Mouse (Mus musculus) heart, embryonic 11.5 days (tissue): Measurements from ENCODE around the gene Trpm8. TPM values are rescaled to one million over a fixed set of nuclear protein-coding genes. Genes with fewer than 3 reads are reported as not detected.
A peak's percentile ranks its signal among the peaks of the same experiment; 100 is the strongest.

ENCODE experiments used
- ATAC-seq: fragments of 200-750 bp; cut with Nextera tagmentation; replicated peaks from 2 replicates; pipeline ENCODE4 v1.8.0; 2017; ENCODE audit warnings: moderate library complexity; ENCODE audit not compliant: insufficient number of reproducible peaks, low FRiP score, low TSS enrichment
- H3K27ac ChIP-seq: fragments of 300-500 bp; sonication (generic); 2 replicates; pipeline ENCODE4 v1.5.1; 2014; ENCODE audit warnings: mild to moderate bottlenecking, low read depth, low read length
- H3K27me3 ChIP-seq: fragments of 300-500 bp; sonication (generic); 2 replicates; pipeline ENCODE4 v1.6.1; 2014; ENCODE audit warnings: mild to moderate bottlenecking, low read length, mixed read lengths; ENCODE audit not compliant: control insufficient read depth, insufficient read depth
- H3K36me3 ChIP-seq: fragments of 300-500 bp; sonication (generic); 2 replicates; pipeline ENCODE4 v1.6.1; 2014; ENCODE audit warnings: mild to moderate bottlenecking, low read length, moderate library complexity, mixed read lengths; ENCODE audit not compliant: control insufficient read depth, insufficient read depth
- H3K4me1 ChIP-seq: fragments of 300-500 bp; sonication (generic); 2 replicates; pipeline ENCODE4 v1.6.1; 2014; ENCODE audit warnings: low read length; ENCODE audit not compliant: control insufficient read depth, insufficient read depth
- H3K4me2 ChIP-seq: fragments of 300-500 bp; sonication (generic); 2 replicates; pipeline ENCODE4 v1.6.1; 2014; ENCODE audit warnings: mild to moderate bottlenecking, moderate library complexity
- H3K4me3 ChIP-seq: fragments of 300-500 bp; sonication (generic); 2 replicates; pipeline ENCODE4 v1.5.1; 2014; ENCODE audit warnings: low read depth, low read length
- H3K9ac ChIP-seq: fragments of 300-500 bp; sonication (generic); 2 replicates; pipeline ENCODE4 v1.6.1; 2014; ENCODE audit warnings: mild to moderate bottlenecking, low read depth, low read length, moderate library complexity
- H3K9me3 ChIP-seq: fragments of 300-500 bp; sonication (generic); replicated peaks from 2 replicates; pipeline ENCODE4 v1.6.1; 2016; ENCODE audit warnings: low read length; ENCODE audit not compliant: control insufficient read depth
- WGBS: fragments of 180-500 bp; shearing (Covaris S2); extraction: QIAGEN DNeasy Blood & Tissue Kit; methylation state at CpG from one replicate; pipeline ENCODE4 v1.1.7; 2014; ENCODE audit not compliant: insufficient replicate concordance; 5-methylcytosine and 5-hydroxymethylcytosine counted together
- polyA plus RNA-seq: library from polyadenylated mRNA; unstranded; fragments of >200 nt; fragmentation: Nextera tagmentation; extraction: Ambion mirVana; gene quantifications from 2 replicates; pipeline ENCODE4 v1.2.1, GENCODE M21; 2014

Gene Trpm8
- polyA plus RNA-seq, 1 experiment from 2014 or later = 0.10 TPM

GRCm38 (mm10) chr1:88296171-88296920 is 18.9 kb downstream of the Trpm8 start:
- WGBS = 64% methylated on average over 4 of the region's 4 CpGs
- H3K4me1 ChIP-seq = no peaks in the 10 kb centered on the region

GRCm38 (mm10) chr1:88297480-88298258 is 20.2 kb downstream of the Trpm8 start:
- ATAC-seq = no peak
- Histone ChIP-seq H3K4me2 (no peak overlapping the region), H3K4me1 (no peaks in the 10 kb centered on the region), H3K4me3 (no peak overlapping the region), H3K27me3 (no peaks in the 10 kb centered on the region), H3K9me3 (peaks cover 73% of the 10 kb centered on the region), H3K36me3 (no peaks in the 10 kb centered on the region), H3K9ac (no peak overlapping the region), H3K27ac (no peak overlapping the region)
- WGBS = 60% methylated on average over 7 of the region's 7 CpGs

More at GRCm38 (mm10) chr1:88296171-88296920, 18.9 kb downstream of the Trpm8 start:
- Histone ChIP-seq H3K27ac (no peak overlapping the region), H3K4me2 (no peak overlapping the region), H3K4me3 (no peak overlapping the region), H3K36me3 (no peaks in the 10 kb centered on the region), H3K9me3 (peaks cover 69% of the 10 kb centered on the region), H3K27me3 (no peaks in the 10 kb centered on the region), H3K9ac (no peak overlapping the region)
- ATAC-seq = peak; percentile 4; the same call in 1 of the 2 replicates

GRCm38 (mm10) chr1:88298686-88299528 is 21.4 kb downstream of the Trpm8 start:
- no peak overlapping the region for H3K4me2 ChIP-seq
- H3K27me3 ChIP-seq = no peaks in the 10 kb centered on the region
- ATAC-seq = no peak
- peaks cover 83% of the 10 kb centered on the region for H3K9me3 ChIP-seq
- H3K36me3 ChIP-seq = no peaks in the 10 kb centered on the region
- H3K27ac ChIP-seq = no peak overlapping the region
- H3K9ac ChIP-seq = no peak overlapping the region
- WGBS = 56% methylated on average over 4 of the region's 4 CpGs
- H3K4me3 ChIP-seq = no peak overlapping the region
- no peaks in the 10 kb centered on the region for H3K4me1 ChIP-seq

GRCm38 (mm10) chr1:88299529-88299945 is 22.1 kb downstream of the Trpm8 start:
- no peaks in the 10 kb centered on the region for H3K36me3 ChIP-seq
- 77% methylated on average over 2 of the region's 2 CpGs for WGBS

GRCm38 (mm10) chr1:88300301-88301050 is 23.0 kb downstream of the Trpm8 start:
- Histone ChIP-seq H3K27me3 (no peaks in the 10 kb centered on the region), H3K9ac (no peak overlapping the region), H3K27ac (no peak overlapping the region), H3K4me1 (no peaks in the 10 kb centered on the region), H3K4me3 (no peak overlapping the region), H3K36me3 (no peaks in the 10 kb centered on the region), H3K9me3 (peaks cover 90% of the 10 kb centered on the region), H3K4me2 (no peak overlapping the region)
- ATAC-seq = no peak
- WGBS = 37% methylated on average over 5 of the region's 5 CpGs

More at GRCm38 (mm10) chr1:88299529-88299945, 22.1 kb downstream of the Trpm8 start:
- Histone ChIP-seq H3K4me2 (no peak overlapping the region), H3K4me1 (no peaks in the 10 kb centered on the region), H3K4me3 (no peak overlapping the region), H3K27me3 (no peaks in the 10 kb centered on the region), H3K27ac (no peak overlapping the region), H3K9ac (no peak overlapping the region), H3K9me3 (peaks cover 86% of the 10 kb centered on the region)
- no peak for ATAC-seq

GRCm38 (mm10) chr1:88301121-88302014 is 23.9 kb downstream of the Trpm8 start:
- no peak for ATAC-seq
- Histone ChIP-seq H3K4me1 (no peaks in the 10 kb centered on the region), H3K27ac (no peak overlapping the region), H3K27me3 (no peaks in the 10 kb centered on the region), H3K4me3 (no peak overlapping the region), H3K4me2 (no peak overlapping the region), H3K9ac (no peak overlapping the region), H3K9me3 (peaks cover 89% of the 10 kb centered on the region), H3K36me3 (no peaks in the 10 kb centered on the region)
- WGBS = 61% methylated on average over 9 of the region's 9 CpGs

- Histone ChIP-seq H3K9me3 (peaks cover 93% of the 10 kb centered on the region), H3K27ac (no peak overlapping the region), H3K4me2 (no peak overlapping the region), H3K27me3 (no peaks in the 10 kb centered on the region), H3K9ac (no peak overlapping the region), H3K36me3 (no peaks in the 10 kb centered on the region), H3K4me3 (no peak overlapping the region), H3K4me1 (no peaks in the 10 kb centered on the region)
- no peak for ATAC-seq
- WGBS = 58% methylated on average over 14 of the region's 14 CpGs
These were observed 24.7 kb downstream of the Trpm8 start for GRCm38 (mm10) chr1:88302057-88302740.
